Mouse (Mus musculus): ENCODE results near the gene Phb2. TPM values are rescaled to one million over a fixed set of nuclear protein-coding genes. Genes with fewer than 3 reads are reported as not detected.

The Phb2 gene
- total and polyA plus RNA-seq, 3 experiments, result 309 to 815 (median 706) TPM

DNA sequence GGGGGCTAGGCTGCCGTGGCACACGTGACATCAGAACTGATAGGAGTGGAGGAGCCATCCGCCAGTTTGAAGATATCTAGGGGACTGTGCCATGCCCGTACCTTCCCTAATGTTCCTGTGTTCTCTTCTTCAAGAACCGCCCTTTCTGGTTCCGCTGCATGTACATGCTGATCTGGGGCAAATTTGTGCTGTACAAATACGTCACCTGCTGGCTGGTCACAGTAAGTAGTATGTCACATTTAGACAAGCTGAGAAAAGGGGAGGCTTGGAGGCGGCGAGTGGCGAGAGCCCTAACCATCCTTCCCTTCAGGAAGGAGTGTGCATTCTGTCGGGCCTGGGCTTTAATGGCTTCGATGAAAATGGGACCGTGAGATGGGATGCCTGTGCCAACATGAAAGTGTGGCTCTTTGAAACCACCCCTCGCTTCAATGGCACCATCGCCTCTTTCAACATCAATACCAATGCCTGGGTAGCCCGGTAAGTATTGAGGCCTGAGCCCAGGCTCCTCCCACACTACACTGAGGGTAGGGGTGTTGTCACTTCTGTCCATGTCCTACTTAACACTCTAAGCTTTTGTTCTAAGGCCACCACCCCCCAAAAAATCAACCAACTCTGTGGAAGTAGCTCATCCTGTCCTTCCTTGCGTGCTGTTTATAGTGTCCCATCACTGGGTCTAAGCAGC, 9.9 kb upstream of the Phb2 start (continued):
- peak in 1 of 3 experiments; percentile 22; a peak in 1 of 6 replicates for TF ChIP-seq CTCF (IDR thresholded peaks at IDR 0.05 in 2 of 3, conservative IDR thresholded peaks at IDR 0.05 in 1 of 3; ENCODE audit: control insufficient read depth in 1 of 3, insufficient read depth in 1 of 3, low read depth in 2 of 3, low read length in 3 of 3, poor library complexity in 1 of 3, severe bottlenecking in 1 of 3)
- no peak for TF ChIP-seq ETS1 (IDR thresholded peaks at IDR 0.05; ENCODE audit: low read depth, low read length)
- TF ChIP-seq USF1 (IDR thresholded peaks at IDR 0.05; ENCODE audit: low read depth, low read length), result no peak
- TF ChIP-seq ZKSCAN1 (IDR thresholded peaks at IDR 0.05; ENCODE audit: low read depth, low read length), result no peak
- TF ChIP-seq SIN3A (IDR thresholded peaks at IDR 0.05; ENCODE audit: low read length), result no peak
- TF ChIP-seq MYB (IDR thresholded peaks at IDR 0.05; ENCODE audit: low read depth, low read length), result no peak
- no peak for TF ChIP-seq MYC (IDR thresholded peaks at IDR 0.05; ENCODE audit: low read depth, low read length)
- TF ChIP-seq RAD21 (IDR thresholded peaks at IDR 0.05; ENCODE audit: low read depth, low read length), result peak; percentile 24
- no peak for TF ChIP-seq KAT2A (conservative IDR thresholded peaks at IDR 0.05; ENCODE audit: low read depth, low read length)
- no peak for TF ChIP-seq NRF1 (IDR thresholded peaks at IDR 0.05; ENCODE audit: insufficient read depth, low read depth, low read length, poor library complexity, severe bottlenecking)
- no peak for TF ChIP-seq MAZ (IDR thresholded peaks at IDR 0.05; ENCODE audit: low read depth, low read length)
- TF ChIP-seq UBTF (IDR thresholded peaks at IDR 0.05; ENCODE audit: borderline replicate concordance, insufficient read depth, low read depth, low read length), result no peak
- no peak for TF ChIP-seq POLR2AphosphoS2 (IDR thresholded peaks at IDR 0.05; ENCODE audit: low read length)
- no peak for TF ChIP-seq EP300 (IDR thresholded peaks at IDR 0.05; ENCODE audit: low read depth in 1 of 2, low read length in 2 of 2)
- TF ChIP-seq MAX (IDR thresholded peaks at IDR 0.05; ENCODE audit: low read length), result no peak
- TF ChIP-seq GABPA (IDR thresholded peaks at IDR 0.05; ENCODE audit: low read depth, low read length), result no peak
- TF ChIP-seq POLR2A (IDR thresholded peaks at IDR 0.05; ENCODE audit: control insufficient read depth in 1 of 2, insufficient read depth in 1 of 2, low read depth in 1 of 2, low read length in 2 of 2, poor library complexity in 1 of 2), result no peak; a peak in 1 of 4 replicates

DNA sequence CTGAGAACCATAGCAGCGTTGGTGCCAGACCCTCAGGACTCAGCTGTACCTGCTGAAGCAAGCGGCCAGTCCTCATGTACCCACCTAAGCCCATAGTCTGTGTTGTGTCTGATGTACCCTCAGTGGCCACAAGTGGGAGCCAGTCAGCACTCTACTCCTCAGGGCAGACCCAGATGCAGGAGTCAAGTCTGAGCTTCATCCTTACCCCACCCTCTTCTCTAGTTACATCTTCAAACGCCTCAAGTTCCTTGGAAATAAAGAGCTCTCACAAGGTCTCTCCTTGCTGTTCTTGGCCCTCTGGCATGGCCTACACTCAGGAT, 9.4 kb upstream of the Phb2 start:
- peak; percentile 74 for TF ChIP-seq SMC3 (IDR thresholded peaks at IDR 0.05; ENCODE audit: low read depth, low read length)
- TF ChIP-seq RCOR1 (IDR thresholded peaks at IDR 0.05; ENCODE audit: low read depth, low read length), result no peak
- TF ChIP-seq MEF2A (IDR thresholded peaks at IDR 0.05; ENCODE audit: extremely low read depth, insufficient replicate concordance, low read depth, low read length, poor library complexity, severe bottlenecking), result no peak
- TF ChIP-seq CTCF (IDR thresholded peaks at IDR 0.05 in 2 of 3, conservative IDR thresholded peaks at IDR 0.05 in 1 of 3; ENCODE audit: control insufficient read depth in 1 of 3, insufficient read depth in 1 of 3, low read depth in 2 of 3, low read length in 3 of 3, poor library complexity in 1 of 3, severe bottlenecking in 1 of 3), result peak; percentile 77 to 96 (median 81)
- 0 out of 2 replicates have a peak, but pooled peaks have one; percentile 2 for TF ChIP-seq POLR2AphosphoS2 (IDR thresholded peaks at IDR 0.05; ENCODE audit: low read length)
- TF ChIP-seq RAD21 (IDR thresholded peaks at IDR 0.05; ENCODE audit: low read depth, low read length), result peak; percentile 36
- no peak for TF ChIP-seq USF2 (IDR thresholded peaks at IDR 0.05; ENCODE audit: borderline replicate concordance in 1 of 2, insufficient read depth in 1 of 2, low read depth in 1 of 2, low read length in 2 of 2)
- TF ChIP-seq JUND (IDR thresholded peaks at IDR 0.05; ENCODE audit: low read depth, low read length), result no peak
- no peak for TF ChIP-seq ELF1 (IDR thresholded peaks at IDR 0.05; ENCODE audit: low read depth, low read length)
- TF ChIP-seq GABPA (IDR thresholded peaks at IDR 0.05; ENCODE audit: low read depth, low read length), result no peak
- peak in 1 of 2 experiments; percentile 40; a peak in 1 of 4 replicates for TF ChIP-seq POLR2A (IDR thresholded peaks at IDR 0.05; ENCODE audit: control insufficient read depth in 1 of 2, insufficient read depth in 1 of 2, low read depth in 1 of 2, low read length in 2 of 2, poor library complexity in 1 of 2)
- no peak overlapping the region for H3K27ac ChIP-seq (ENCODE audit: control insufficient read depth, low read depth, low read length)
- peaks cover 0 to 5% of the 10 kb centered on the region in 2 experiments; a peak in 2 of 4 replicates for H3K4me1 ChIP-seq (ENCODE audit: control insufficient read depth in 1 of 2, insufficient read depth in 2 of 2, low read length in 2 of 2)
- H3K36me3 ChIP-seq (ENCODE audit: control insufficient read depth in 1 of 2, insufficient read depth in 2 of 2, low read length in 2 of 2), result peaks cover 13 to 19% of the 10 kb centered on the region in 2 experiments
- no peak overlapping the region for H3K4me3 ChIP-seq (ENCODE audit: control insufficient read depth in 1 of 2, insufficient read depth in 1 of 2, low read depth in 2 of 2, low read length in 2 of 2)
- peak; percentile 84 for DNase-seq (ENCODE audit: low read depth, low spot score)
- H3K9me3 ChIP-seq (replicated peaks; ENCODE audit: insufficient read depth, low read length), result no peaks in the 10 kb centered on the region
- H3K9ac ChIP-seq (ENCODE audit: control insufficient read depth, low read depth, low read length, poor library complexity, severe bottlenecking), result no peak overlapping the region
- no peaks in the 10 kb centered on the region for H3K27me3 ChIP-seq (ENCODE audit: control insufficient read depth in 1 of 2, insufficient read depth in 2 of 2, low read length in 2 of 2)
- peaks cover 15% of the 10 kb centered on the region for H3K79me2 ChIP-seq (ENCODE audit: control insufficient read depth, insufficient read depth, low read length, poor library complexity)
